Mouse (Mus musculus) leukemia stem cell, adult 10-12 weeks (primary cell): ENCODE data around the gene Tmem72. TPM values are rescaled to one million over a fixed set of nuclear protein-coding genes. Genes with fewer than 3 reads are reported as not detected.

ENCODE experiments used
- polyA plus RNA-seq: library from polyadenylated mRNA; stranded (reverse); fragments of >175 nt; gene quantifications from 2 replicates; pipeline ENCODE4 v1.2.3, GENCODE M21; 2012; ENCODE audit warnings: low replicate concordance

The Tmem72 gene
- polyA plus RNA-seq, result 0.01 and 0.02 TPM in 2 replicates

DNA sequence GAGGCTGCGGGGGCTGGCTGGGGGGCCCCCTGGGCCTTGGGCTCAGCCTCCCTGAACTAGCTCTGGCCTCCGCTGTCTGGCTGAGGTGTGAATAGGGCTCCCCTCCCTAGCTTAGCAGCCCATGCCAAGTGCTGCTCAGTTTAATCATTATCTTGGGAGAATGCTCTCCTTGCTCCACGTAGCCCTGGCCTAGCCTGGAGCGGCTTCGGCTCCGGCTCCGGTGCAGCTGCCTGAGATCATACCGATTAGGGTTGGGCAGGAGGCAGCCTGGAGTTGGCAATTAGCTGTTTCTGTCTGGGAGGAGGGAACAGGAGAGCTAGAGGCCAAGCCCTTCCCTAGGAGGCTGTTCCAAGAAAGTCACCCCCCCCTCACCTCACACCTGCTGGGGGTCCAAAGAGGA, at the start of gene Tmem72:
Gene Tmem72 (minus strand): TSS at position 248 of the 400 bp plus-strand sequence.

DNA sequence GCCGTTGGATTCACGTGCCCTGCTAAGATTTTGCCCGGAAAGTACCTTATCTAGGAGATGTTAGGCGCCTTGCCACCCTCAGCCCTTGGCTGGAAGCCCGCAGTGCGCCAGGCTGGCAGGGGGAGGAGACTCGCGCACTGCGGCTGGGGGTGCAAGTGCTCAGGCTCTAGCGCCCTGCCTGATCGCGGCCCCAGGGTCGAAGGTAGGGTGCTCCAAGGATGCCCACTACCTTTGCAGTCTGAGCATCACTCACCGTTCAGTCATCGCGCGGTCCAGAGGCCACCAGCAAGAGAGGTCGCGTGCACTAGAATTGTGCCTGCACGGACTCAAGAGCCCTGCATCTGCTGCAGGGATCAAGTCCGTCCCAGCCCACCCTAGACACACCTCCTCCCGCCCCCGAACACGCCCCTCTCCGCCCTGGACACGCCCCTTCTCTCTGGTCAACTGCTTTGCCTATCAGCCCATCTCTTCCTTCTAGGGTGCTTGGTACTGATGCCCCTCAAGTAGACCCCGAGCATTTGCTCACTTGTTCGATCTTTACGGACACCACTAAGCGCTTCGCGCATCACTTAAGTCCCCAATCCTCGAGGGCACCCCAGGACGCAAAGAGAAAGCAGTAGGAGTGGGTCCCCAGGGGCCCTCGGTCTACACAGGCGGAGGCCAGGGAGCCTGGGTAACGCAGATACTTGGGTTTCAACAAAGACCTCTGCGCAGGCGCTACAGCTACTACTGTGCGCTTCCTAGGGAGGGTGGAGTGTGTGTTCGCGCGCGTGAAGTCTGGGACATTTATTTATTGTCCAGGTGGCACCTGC, 43.0 kb downstream of the Tmem72 start, which contains the start of gene Rassf4:
Gene Rassf4 (minus strand): TSS at position 482 of the 812 bp plus-strand sequence.

GRCm38 (mm10) chr6:116650406-116650805, 66.3 kb downstream of the Tmem72 start, which contains the start of gene Depp1:
TSS of gene Depp1 (plus strand) at chr6:116650609.

Other genes starting within 250 kb of the Tmem72 start
- not detected in 2 replicates for gene Olfr211, start 227.8 kb downstream of the Tmem72 start, polyA plus RNA-seq
- gene Olfr212, start 210.4 kb downstream of the Tmem72 start, polyA plus RNA-seq, result 0.10 TPM in 1 of 2 replicates, not detected in the other
- 0.18 TPM in 1 of 2 replicates, not detected in the other for gene Olfr213, start 178.5 kb downstream of the Tmem72 start, polyA plus RNA-seq
- 0.13 TPM in 1 of 2 replicates, not detected in the other for gene Gm5580, start 165.8 kb downstream of the Tmem72 start, polyA plus RNA-seq
- gene Olfr214, start 162.7 kb downstream of the Tmem72 start, polyA plus RNA-seq, result not detected in 2 replicates
- not detected in 2 replicates for gene Olfr215, start 132.7 kb downstream of the Tmem72 start, polyA plus RNA-seq
- gene Zfp422, start 87.9 kb downstream of the Tmem72 start, polyA plus RNA-seq, result 1.6 and 1.9 TPM in 2 replicates
- 0.22 TPM in 1 of 2 replicates, not detected in the other for gene Depp1, start 66.3 kb downstream of the Tmem72 start, polyA plus RNA-seq
- gene Rassf4, start 43.0 kb downstream of the Tmem72 start, polyA plus RNA-seq, result 9.6 and 9.7 TPM in 2 replicates